Mouse (Mus musculus): ENCODE results near the gene Crkl.

GRCm38 (mm10) chr16:17475326-17475725, 23.5 kb downstream of the Crkl start:
- TF ChIP-seq GATA1 (IDR thresholded peaks at IDR 0.05; ENCODE audit: low read length) (no peak), TAL1 (IDR thresholded peaks at IDR 0.05; ENCODE audit: low read length) (no peak)
